Mouse (Mus musculus) heart, postnatal 10 days (tissue): ENCODE measurements around the gene Nat8f3. TPM values are rescaled to one million over a fixed set of nuclear protein-coding genes. Genes with fewer than 3 reads are reported as not detected.
"Not testable (repeated sequence)": the region's sequence is repeated elsewhere in the genome, so short reads cannot be mapped to it uniquely, and the experiment has no call there.

Source experiments
- DNase-seq, 2 experiments: peaks; one replicate each; pipeline ENCODE4 v3.0.0; 2021
- intact Hi-C: fragments of 180-260 bp; cut with DNase I; formaldehyde crosslinking; loops from one replicate; pipeline ENCODE4 v1.15.1; 2025
- microRNA-seq, 2 experiments: library from miRNA; unstranded; fragments of <30 nt; microRNA quantifications; one replicate each; pipeline ENCODE4 v1.2.0; 2022
- total RNA-seq, 2 experiments: library from RNA; stranded (reverse); gene quantifications; 2 replicates each; pipeline ENCODE4 v1.2.3; 2021

Gene Nat8f3
- total RNA-seq, result under 1 TPM in 1 of 2 experiments, not detected in 1; 0.36 TPM

- DNase-seq, result peak; percentile 18 to 52
- intact Hi-C loops, result not testable (repeated sequence)
These were observed at the start of gene Nat8f3 for GRCm38 (mm10) chr6:85765532-85765931. Gene Nat8f3, minus strand, starts transcription at chr6:85765754.

GRCm38 (mm10) chr6:85813339-85813738 lies 47.8 kb upstream of the Nat8f3 start:
- intact Hi-C loops, result no loop called here
- no peak for DNase-seq

- DNase-seq, result not testable (repeated sequence)
These were observed 45.5 kb upstream of the Nat8f3 start for GRCm38 (mm10) chr6:85810942-85811537.

GRCm38 (mm10) chr6:85810514-85810913 lies 45.0 kb upstream of the Nat8f3 start:
- DNase-seq, intact Hi-C loops: not testable (repeated sequence)

More at GRCm38 (mm10) chr6:85810942-85811537, 45.5 kb upstream of the Nat8f3 start:
- intact Hi-C loops, result not testable (repeated sequence)

- DNase-seq, intact Hi-C loops: not testable (repeated sequence)
These were observed 44.2 kb upstream of the Nat8f3 start for GRCm38 (mm10) chr6:85809784-85810183.

- DNase-seq, result peak; percentile 21 to 26
These were observed 37.6 kb upstream of the Nat8f3 start for GRCm38 (mm10) chr6:85803180-85803579.

GRCm38 (mm10) chr6:85763127-85764070 lies 2.2 kb downstream of the Nat8f3 start:
- DNase-seq, intact Hi-C loops: not testable (repeated sequence)

More at GRCm38 (mm10) chr6:85803180-85803579, 37.6 kb upstream of the Nat8f3 start:
- intact Hi-C loops, result not testable (repeated sequence)

GRCm38 (mm10) chr6:85762678-85763077 lies 2.9 kb downstream of the Nat8f3 start:
- DNase-seq, result not testable (repeated sequence)

GRCm38 (mm10) chr6:85755705-85756249 lies 9.8 kb downstream of the Nat8f3 start:
- intact Hi-C loops, result not testable (repeated sequence)
- DNase-seq, result peak; percentile 9 to 10

More at GRCm38 (mm10) chr6:85762678-85763077, 2.9 kb downstream of the Nat8f3 start:
- intact Hi-C loops, result not testable (repeated sequence)

GRCm38 (mm10) chr6:85713105-85713504 lies 52.4 kb downstream of the Nat8f3 start, which contains the start of gene Nat8f7:
Gene Nat8f7, minus strand, starts transcription at chr6:85713205.
- peak in 1 of 2 experiments; percentile 5 for DNase-seq
- intact Hi-C loops, result not testable (repeated sequence)

- intact Hi-C loops, DNase-seq: not testable (repeated sequence)
These were observed 55.9 kb downstream of the Nat8f3 start for GRCm38 (mm10) chr6:85709607-85710006.

GRCm38 (mm10) chr6:85709206-85709605 lies 56.3 kb downstream of the Nat8f3 start:
- DNase-seq, result not testable (repeated sequence)

GRCm38 (mm10) chr6:85701943-85702342 lies 63.6 kb downstream of the Nat8f3 start:
- DNase-seq, result peak; percentile 41 to 51
- intact Hi-C loops, result not testable (repeated sequence)

More at GRCm38 (mm10) chr6:85709206-85709605, 56.3 kb downstream of the Nat8f3 start:
- intact Hi-C loops, result not testable (repeated sequence)

Small RNA genes within 50 kb of the gene (microRNA-seq; reads per million reads assigned to microRNA genes)
- 0 reads per million in 2 experiments for gene Gm27317
- 0 reads per million in 2 experiments for gene Mir6375

Other genes starting within 250 kb of the Nat8f3 start
- gene Alms1, start 178.2 kb downstream of the Nat8f3 start, total RNA-seq, result 1 to 10 TPM; 2.8 to 4.1 TPM
- gene Nat8f7, start 52.5 kb downstream of the Nat8f3 start, total RNA-seq, result under 1 TPM in 1 of 2 experiments, not detected in 1; 0.22 TPM
- under 1 TPM in 1 of 2 experiments, not detected in 1; 0.30 TPM for gene Nat8f6, start 55.2 kb upstream of the Nat8f3 start, total RNA-seq
- not detected for gene Nat8f5, start 55.2 kb upstream of the Nat8f3 start, total RNA-seq
- not detected for gene Nat8, start 66.3 kb upstream of the Nat8f3 start, total RNA-seq
- not detected for gene Nat8f2, start 103.4 kb upstream of the Nat8f3 start, total RNA-seq
- 1 to 10 TPM in 1 of 2 experiments, under 1 TPM in 1; 0.98 to 1.1 TPM for gene Nat8f4, start 139.1 kb upstream of the Nat8f3 start, total RNA-seq
- gene Tprkb, start 146.1 kb upstream of the Nat8f3 start, total RNA-seq, result 10 to 100 TPM; 12.2 to 13.4 TPM
- gene Nat8f1, start 149.9 kb upstream of the Nat8f3 start, total RNA-seq, result 1 to 10 TPM; 1.4 to 2.1 TPM
- 10 to 100 TPM; 56.9 to 64.3 TPM for gene Dusp11, start 195.9 kb upstream of the Nat8f3 start, total RNA-seq